Comparison of ENCODE assay signal across 8 mouse cellular contexts in genomic region chr12:25240142-25240541, GRCm38 (mm10).
A peak's percentile ranks its signal among the peaks of the same experiment; 100 is the strongest.
DNase-seq lines count a peak whose midpoint lies in the region; TF ChIP-seq lines count a peak whose summit lies in the region.

No protein-coding gene starts in this region.

- peaks cover 3% of the 10 kb centered on the region; the same call in 1 of the 2 replicates for H3K4me1 ChIP-seq in testis, adult 2 months (ENCODE audit: control insufficient read depth, insufficient read depth, low read length)

- TF ChIP-seq POLR2A in testis, adult 2 months (IDR thresholded peaks at IDR 0.05; ENCODE audit: control insufficient read depth, low read depth, low read length), result no peak

- TF ChIP-seq CTCF in testis, adult 2 months (IDR thresholded peaks at IDR 0.05; ENCODE audit: control insufficient read depth, insufficient read depth, insufficient replicate concordance, low read depth, low read length), result no peak

- no peaks in the 10 kb centered on the region for H3K36me3 ChIP-seq in testis, adult 2 months (ENCODE audit: control insufficient read depth, insufficient read depth, low read length)

- intact Hi-C loops in heart, postnatal 10 days (cut with DNase I), result no loop called here

- H3K27ac ChIP-seq in testis, adult 2 months (ENCODE audit: control insufficient read depth, insufficient read depth, low read depth, low read length), result no peak overlapping the region

- DNase-seq in heart, postnatal 4 days, result peak; percentile 22
- no peak for DNase-seq in heart, postnatal 10 days
- no peak for DNase-seq in testis, postnatal 14 days (ENCODE audit: low spot score)
- peak; percentile 48 to 53 for DNase-seq in layer of hippocampus, adult 8-10 months (ENCODE audit: low spot score in 2 of 2)
- DNase-seq in retina, embryonic 14.5 days (ENCODE audit: low spot score), result peak; percentile 77
- no peak for DNase-seq in ovary, adult 18-20 months (ENCODE audit: low spot score)
- DNase-seq in neural tube, embryonic 10.5 days (ENCODE audit: extremely low spot score, low spot score), result no peak

- H3K4me3 ChIP-seq in testis, adult 2 months (ENCODE audit: control insufficient read depth, low read depth, low read length), result peak overlapping the region; percentile 75

- H3K27me3 ChIP-seq in testis, adult 2 months (ENCODE audit: control insufficient read depth, insufficient read depth, low read length), result no peaks in the 10 kb centered on the region

Comparison
In these comparisons a context has a peak if more than half of its experiments do, and no peak if none do; other contexts are left out.
1. DNase-seq: peak in heart, postnatal 4 days (single experiment), layer of hippocampus, adult 8-10 months (2 of 2) and retina, embryonic 14.5 days (single experiment); none in heart, postnatal 10 days (0 of 2), testis, postnatal 14 days (single experiment), ovary, adult 18-20 months (single experiment) and neural tube, embryonic 10.5 days (single experiment).